Mouse (Mus musculus): ENCODE measurements around the gene Trpc4ap.
"Not testable (repeated sequence)": the region's sequence is repeated elsewhere in the genome, so short reads cannot be mapped to it uniquely, and the experiment has no call there.

DNA sequence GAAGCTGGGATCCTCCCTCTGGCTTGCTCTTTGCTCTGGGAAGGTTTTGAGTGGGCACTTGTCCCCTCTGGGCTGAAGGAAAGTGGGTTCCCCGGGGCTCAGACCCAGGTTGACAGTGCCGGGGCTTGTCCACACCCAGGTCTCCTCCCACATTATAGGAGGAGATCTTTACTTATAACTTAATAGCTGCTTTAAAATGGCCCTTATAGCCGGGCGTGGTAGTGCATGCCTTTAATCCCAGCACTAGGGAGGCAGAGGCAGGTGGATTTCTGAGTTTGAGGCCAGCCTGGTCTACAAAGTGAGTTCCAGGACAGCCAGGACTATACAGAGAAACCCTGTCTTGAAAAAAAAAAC lies 87.0 kb downstream of the Trpc4ap start:
- TF ChIP-seq CTCF (IDR thresholded peaks at IDR 0.05; ENCODE audit: borderline replicate concordance, insufficient read depth, low read depth, low read length); POLR2A (IDR thresholded peaks at IDR 0.05; ENCODE audit: borderline replicate concordance, insufficient read depth, low read length): not testable (repeated sequence)
